24 mouse cellular contexts compared by ENCODE assay signal in genomic region chr12:12753849-12754248, GRCm38 (mm10).
DNase-seq lines count a peak whose midpoint lies in the region; ATAC-seq lines count a peak whose summit lies in the region.
"Had no signal": no experiment of that assay in that cellular context is flagged by ENCODE, and none has a peak within 500 bp of the region (broad histone marks: within the 10 kb centered on the region; RNA-seq: fewer than 3 reads in every experiment).

No protein-coding gene starts in this region.

- no peak overlapping the region for H3K4me2 ChIP-seq in midbrain, embryonic 15.5 days
- H3K4me2 ChIP-seq in embryonic facial prominence, embryonic 11.5 days (ENCODE audit: low read depth, low read length): no peak overlapping the region
- no peak overlapping the region for H3K4me2 ChIP-seq in limb, embryonic 11.5 days (ENCODE audit: low read depth, severe bottlenecking)
- H3K4me2 ChIP-seq: heart, embryonic 13.5 days; hindbrain, embryonic 13.5 days; stomach, embryonic 15.5 days had no signal

- no peak overlapping the region for H3K4me3 ChIP-seq in midbrain, embryonic 10.5 days
- no peak overlapping the region for H3K4me3 ChIP-seq in midbrain, embryonic 15.5 days
- H3K4me3 ChIP-seq in embryonic facial prominence, embryonic 11.5 days (ENCODE audit: low read depth, low read length): no peak overlapping the region
- no peak overlapping the region for H3K4me3 ChIP-seq in limb, embryonic 11.5 days (ENCODE audit: low read depth, low read length)
- H3K4me3 ChIP-seq: heart, embryonic 13.5 days; hindbrain, embryonic 13.5 days; stomach, embryonic 15.5 days had no signal

- H3K9me3 ChIP-seq in midbrain, embryonic 10.5 days (replicated peaks): no peaks in the 10 kb centered on the region
- no peaks in the 10 kb centered on the region for H3K9me3 ChIP-seq in midbrain, embryonic 15.5 days
- no peaks in the 10 kb centered on the region for H3K9me3 ChIP-seq in embryonic facial prominence, embryonic 11.5 days (replicated peaks; ENCODE audit: control insufficient read depth, low read length)
- no peaks in the 10 kb centered on the region for H3K9me3 ChIP-seq in limb, embryonic 11.5 days (ENCODE audit: control insufficient read depth, low read length)
- H3K9me3 ChIP-seq: heart, embryonic 13.5 days; hindbrain, embryonic 13.5 days; stomach, embryonic 15.5 days had no signal

- H3K4me1 ChIP-seq in midbrain, embryonic 10.5 days: peaks cover 15% of the 10 kb centered on the region
- no peaks in the 10 kb centered on the region for H3K4me1 ChIP-seq in midbrain, embryonic 15.5 days
- no peaks in the 10 kb centered on the region for H3K4me1 ChIP-seq in embryonic facial prominence, embryonic 11.5 days (ENCODE audit: control insufficient read depth, insufficient read depth, low read length)
- no peaks in the 10 kb centered on the region for H3K4me1 ChIP-seq in limb, embryonic 11.5 days (ENCODE audit: control insufficient read depth, insufficient read depth, low read length)
- H3K4me1 ChIP-seq: heart, embryonic 13.5 days; hindbrain, embryonic 13.5 days; stomach, embryonic 15.5 days had no signal

- H3K36me3 ChIP-seq in midbrain, embryonic 10.5 days: no peaks in the 10 kb centered on the region
- no peaks in the 10 kb centered on the region for H3K36me3 ChIP-seq in midbrain, embryonic 15.5 days (replicated peaks)
- H3K36me3 ChIP-seq in embryonic facial prominence, embryonic 11.5 days (replicated peaks; ENCODE audit: control insufficient read depth, insufficient read depth, low read depth, low read length): no peaks in the 10 kb centered on the region
- H3K36me3 ChIP-seq in limb, embryonic 11.5 days (ENCODE audit: control insufficient read depth, insufficient read depth, low read length): no peaks in the 10 kb centered on the region
- H3K36me3 ChIP-seq: G1E; heart, embryonic 13.5 days; hindbrain, embryonic 13.5 days; stomach, embryonic 15.5 days had no signal

- H3K9ac ChIP-seq in midbrain, embryonic 15.5 days: no peak overlapping the region
- H3K9ac ChIP-seq in embryonic facial prominence, embryonic 11.5 days (replicated peaks; ENCODE audit: low read length): no peak overlapping the region
- no peak overlapping the region for H3K9ac ChIP-seq in limb, embryonic 11.5 days (ENCODE audit: low read length)
- H3K9ac ChIP-seq: heart, embryonic 13.5 days; hindbrain, embryonic 13.5 days; stomach, embryonic 15.5 days had no signal

- peak; percentile 34 for DNase-seq in midbrain, embryonic 10.5 days (ENCODE audit: low spot score)
- DNase-seq in embryo, embryonic 10.5 days (ENCODE audit: low spot score): peak; percentile 75
- DNase-seq in embryonic facial prominence, embryonic 11.5 days (ENCODE audit: low spot score): peak; percentile 84
- peak; percentile 40 for DNase-seq in limb, embryonic 11.5 days (ENCODE audit: low spot score)
- DNase-seq in adrenal gland, postnatal 14 days: no peak
- DNase-seq in frontal cortex, postnatal 10 days (ENCODE audit: low spot score in 2 of 2): no peak
- DNase-seq: B cell, adult 2 months; cerebellum, adult 8-10 months; gastrocnemius, postnatal 25 days; heart, adult 18-20 months; heart, postnatal 14 days; kidney, adult 18-20 months; kidney, postnatal 4 days; lung, postnatal 4 days; right cerebral cortex, adult 18-20 months; thymus, postnatal 25 days had no signal

- ATAC-seq in midbrain, embryonic 15.5 days (replicated peaks): no peak
- ATAC-seq in embryonic facial prominence, embryonic 11.5 days (replicated peaks; ENCODE audit: insufficient number of reproducible peaks, low FRiP score, low TSS enrichment, low read depth): peak; percentile 48; the same call in 1 of the 2 replicates
- ATAC-seq in limb, embryonic 11.5 days (ENCODE audit: insufficient number of reproducible peaks, low FRiP score, low TSS enrichment, low read depth): peak; percentile 39; the same call in 1 of the 2 replicates
- ATAC-seq: inflammation-experienced regulatory T-cells, adult 6 months; Patski had no signal

- peak overlapping the region; percentile 49; the same call in 1 of the 2 replicates for H3K27ac ChIP-seq in midbrain, embryonic 10.5 days (replicated peaks)
- no peak overlapping the region for H3K27ac ChIP-seq in midbrain, embryonic 15.5 days
- no peak overlapping the region for H3K27ac ChIP-seq in embryonic facial prominence, embryonic 11.5 days (replicated peaks; ENCODE audit: low read depth, low read length)
- no peak overlapping the region for H3K27ac ChIP-seq in limb, embryonic 11.5 days (replicated peaks; ENCODE audit: low read depth, low read length)
- H3K27ac ChIP-seq: heart, embryonic 13.5 days; hindbrain, embryonic 13.5 days; stomach, embryonic 15.5 days had no signal

- WGBS in midbrain, embryonic 10.5 days: 10% methylated on average over 9 of the region's 9 CpGs
- WGBS in midbrain, embryonic 15.5 days: 12% methylated on average over 9 of the region's 9 CpGs
- WGBS in embryonic facial prominence, embryonic 11.5 days: 19% methylated on average over 9 of the region's 9 CpGs
- 14% methylated on average over 9 of the region's 9 CpGs for WGBS in limb, embryonic 11.5 days

- peaks cover 16% of the 10 kb centered on the region; the same call in 1 of the 2 replicates for H3K27me3 ChIP-seq in midbrain, embryonic 10.5 days (ENCODE audit: low read depth, poor library complexity, severe bottlenecking)
- H3K27me3 ChIP-seq in midbrain, embryonic 15.5 days (replicated peaks): no peaks in the 10 kb centered on the region
- H3K27me3 ChIP-seq in embryonic facial prominence, embryonic 11.5 days (ENCODE audit: control insufficient read depth, insufficient read depth, low read length): no peaks in the 10 kb centered on the region
- H3K27me3 ChIP-seq in limb, embryonic 11.5 days (ENCODE audit: control insufficient read depth, insufficient read depth, low read length): no peaks in the 10 kb centered on the region
- H3K27me3 ChIP-seq: CH12.LX; heart, embryonic 13.5 days; Patski; stomach, embryonic 15.5 days had no signal

Comparison
In these comparisons a context has a peak if more than half of its experiments do, and no peak if none do; other contexts are left out.
1. DNase-seq: peak in midbrain, embryonic 10.5 days (single experiment), embryo, embryonic 10.5 days (single experiment), embryonic facial prominence, embryonic 11.5 days (single experiment) and limb, embryonic 11.5 days (single experiment); none in adrenal gland, postnatal 14 days (single experiment) and frontal cortex, postnatal 10 days (0 of 2).